Mouse (Mus musculus) small intestine, adult 2 months (tissue): ENCODE results near the gene Gpr157. TPM values are rescaled to one million over a fixed set of nuclear protein-coding genes. Genes with fewer than 3 reads are reported as not detected.

Experiments
- H3K27ac ChIP-seq: fragments of 200-500 bp; 2 replicates; pipeline ENCODE4 v1.5.1; 2012; ENCODE audit warnings: low read depth, low read length, control low read depth, inconsistent platforms; ENCODE audit not compliant: insufficient read depth
- H3K27me3 ChIP-seq: fragments of 200-500 bp; 2 replicates; pipeline ENCODE4 v1.6.1; 2012; ENCODE audit warnings: mild to moderate bottlenecking, moderate library complexity, low read length, inconsistent platforms; ENCODE audit not compliant: control insufficient read depth, insufficient read depth
- H3K36me3 ChIP-seq: fragments of 200-500 bp; 2 replicates; pipeline ENCODE4 v1.6.1; 2012; ENCODE audit warnings: mild to moderate bottlenecking, low read length, control low read depth, inconsistent platforms; ENCODE audit not compliant: control insufficient read depth, insufficient read depth
- H3K4me1 ChIP-seq: fragments of 200-500 bp; 2 replicates; pipeline ENCODE4 v1.6.1; 2012; ENCODE audit warnings: low read length, inconsistent platforms, mixed read lengths; ENCODE audit not compliant: control insufficient read depth, insufficient read depth, insufficient read length
- H3K4me3 ChIP-seq: fragments of 200-500 bp; 2 replicates; pipeline ENCODE4 v1.5.1; 2012; ENCODE audit warnings: low read depth, mild to moderate bottlenecking, control low read depth, inconsistent platforms, low read length, moderate library complexity
- CTCF ChIP-seq: fragments of 200-500 bp; IDR thresholded peaks from 2 replicates; pipeline ENCODE4 v1.5.1; 2012; ENCODE audit warnings: low read depth, mild to moderate bottlenecking, control low read depth, inconsistent platforms, low read length, moderate library complexity, mixed read lengths; ENCODE audit not compliant: insufficient replicate concordance, insufficient read length; ENCODE audit errors: extremely low read depth
- POLR2A ChIP-seq: fragments of 200-500 bp; IDR thresholded peaks from 2 replicates; pipeline ENCODE4 v1.6.1; 2012; ENCODE audit warnings: low read depth, mild to moderate bottlenecking, control low read depth, inconsistent platforms, low read length, moderate library complexity
- WGBS: fragments of 180-500 bp; shearing (Covaris S2); methylation state at CpG from one replicate; pipeline ENCODE4 v1.1.7; 2018; 5-methylcytosine and 5-hydroxymethylcytosine counted together
- polyA plus RNA-seq: library from polyadenylated mRNA; depleted of rRNA; stranded (reverse); fragments of >200 nt; gene quantifications from 2 replicates; pipeline ENCODE4 v1.2.3, GENCODE M21; 2012

Gene Gpr157
- polyA plus RNA-seq, 1 experiment = 3.5 TPM

- H3K4me1 ChIP-seq = peaks cover 24% of the 10 kb centered on the region
- peaks cover 22% of the 10 kb centered on the region for H3K36me3 ChIP-seq
- no peaks in the 10 kb centered on the region for H3K27me3 ChIP-seq
- 11% methylated on average over 24 of the region's 24 CpGs for WGBS
- peak overlapping the region; percentile 49 for H3K4me3 ChIP-seq
- H3K27ac ChIP-seq = peak overlapping the region; percentile 88
- TF ChIP-seq POLR2A (no peak), CTCF (no peak)
Measured at GRCm38 (mm10) chr4:150132692-150133271, 45.6 kb downstream of the Gpr157 start.

- TF ChIP-seq POLR2A = no peak
- no peak for TF ChIP-seq CTCF
- H3K4me3 ChIP-seq = no peak overlapping the region
- H3K36me3 ChIP-seq = peaks cover 14% of the 10 kb centered on the region
- H3K27ac ChIP-seq = no peak overlapping the region
- no peaks in the 10 kb centered on the region for H3K27me3 ChIP-seq
- peaks cover 24% of the 10 kb centered on the region for H3K4me1 ChIP-seq
- 80% methylated on average over 7 of the region's 7 CpGs for WGBS
Measured at GRCm38 (mm10) chr4:150135254-150135653, 48.1 kb downstream of the Gpr157 start.

- Histone ChIP-seq H3K4me1 (peaks cover 18% of the 10 kb centered on the region), H3K27ac (no peak overlapping the region), H3K27me3 (no peaks in the 10 kb centered on the region), H3K36me3 (peaks cover 16% of the 10 kb centered on the region), H3K4me3 (no peak overlapping the region)
- WGBS = 5% methylated on average over 10 of the region's 10 CpGs
- no peak for TF ChIP-seq POLR2A
- peak; percentile 88; the same call in 1 of the 2 replicates for TF ChIP-seq CTCF
Measured at GRCm38 (mm10) chr4:150136693-150137092, 49.5 kb downstream of the Gpr157 start.

- peaks cover 22% of the 10 kb centered on the region for H3K36me3 ChIP-seq
- WGBS = 80% methylated on average over 7 of the region's 7 CpGs
- no peak for TF ChIP-seq POLR2A
- TF ChIP-seq CTCF = no peak
- H3K27me3 ChIP-seq = no peaks in the 10 kb centered on the region
- H3K4me3 ChIP-seq = no peak overlapping the region
- no peak overlapping the region for H3K27ac ChIP-seq
- peaks cover 12% of the 10 kb centered on the region for H3K4me1 ChIP-seq
Measured at GRCm38 (mm10) chr4:150137368-150138083, 50.4 kb downstream of the Gpr157 start.

GRCm38 (mm10) chr4:150138084-150138543 is 50.9 kb downstream of the Gpr157 start:
- Histone ChIP-seq H3K27me3 (no peaks in the 10 kb centered on the region), H3K36me3 (peaks cover 26% of the 10 kb centered on the region), H3K27ac (no peak overlapping the region), H3K4me3 (peak overlapping the region; percentile 6; the same call in 1 of the 2 replicates), H3K4me1 (peaks cover 11% of the 10 kb centered on the region)
- TF ChIP-seq POLR2A = no peak
- no peak for TF ChIP-seq CTCF
- WGBS = 17% methylated on average over 9 of the region's 9 CpGs

- H3K4me1 ChIP-seq = peaks cover 15% of the 10 kb centered on the region
- no peak overlapping the region for H3K27ac ChIP-seq
- H3K36me3 ChIP-seq = peaks cover 33% of the 10 kb centered on the region
- H3K4me3 ChIP-seq = no peak overlapping the region
- WGBS = 63% methylated on average over 13 of the region's 13 CpGs
- no peaks in the 10 kb centered on the region for H3K27me3 ChIP-seq
- TF ChIP-seq CTCF = no peak
- no peak for TF ChIP-seq POLR2A
Measured at GRCm38 (mm10) chr4:150139090-150139489, 51.9 kb downstream of the Gpr157 start.

- 91% methylated on average over 7 of the region's 7 CpGs for WGBS
- TF ChIP-seq POLR2A = no peak
- no peak for TF ChIP-seq CTCF
- Histone ChIP-seq H3K27me3 (no peaks in the 10 kb centered on the region), H3K4me1 (peaks cover 19% of the 10 kb centered on the region), H3K4me3 (no peak overlapping the region), H3K36me3 (peaks cover 33% of the 10 kb centered on the region), H3K27ac (no peak overlapping the region)
Measured at GRCm38 (mm10) chr4:150140346-150140745, 53.2 kb downstream of the Gpr157 start.
